Mouse (Mus musculus) megakaryocyte, embryonic 14.5 days (primary cell): ENCODE data around the gene Mapk8ip3. TPM values are rescaled to one million over a fixed set of nuclear protein-coding genes. Genes with fewer than 3 reads are reported as not detected.
A peak's percentile ranks its signal among the peaks of the same experiment; 100 is the strongest.

ENCODE experiments used
- H3K27me3 ChIP-seq: replicated peaks from 2 replicates; pipeline ENCODE3; 2012; ENCODE audit warnings: inconsistent platforms
- H3K36me3 ChIP-seq: replicated peaks from 2 replicates; pipeline ENCODE3; 2012; ENCODE audit warnings: low read length, inconsistent platforms, mixed read lengths
- H3K4me1 ChIP-seq: 2 replicates; pipeline ENCODE4 v1.6.1; 2012; ENCODE audit warnings: inconsistent platforms
- H3K4me3 ChIP-seq: replicated peaks from 2 replicates; pipeline ENCODE3; 2012; ENCODE audit warnings: moderate library complexity, mild to moderate bottlenecking, inconsistent platforms
- H3K9me3 ChIP-seq: 2 replicates; pipeline ENCODE4 v1.6.1; 2012; ENCODE audit warnings: inconsistent platforms
- FLI1 ChIP-seq: IDR thresholded peaks from 2 replicates; pipeline ENCODE4 v1.6.1; 2012; ENCODE audit warnings: low read length, inconsistent platforms, mixed read lengths
- GATA1 ChIP-seq: IDR thresholded peaks from 3 replicates; pipeline ENCODE4 v1.6.1; 2012; ENCODE audit warnings: mixed read lengths, low read length, inconsistent platforms, borderline replicate concordance
- polyA plus RNA-seq: library from polyadenylated mRNA; stranded (reverse); fragments of >175 nt; gene quantifications from 2 replicates; pipeline ENCODE4 v1.2.3, GENCODE M21; 2012; ENCODE audit warnings: low replicate concordance; ENCODE audit not compliant: insufficient read depth

Gene Mapk8ip3
- polyA plus RNA-seq, 1 experiment: 20.5 TPM

- Histone ChIP-seq H3K36me3 (peaks cover 71% of the 10 kb centered on the region), H3K9me3 (no peaks in the 10 kb centered on the region), H3K27me3 (no peaks in the 10 kb centered on the region), H3K4me1 (peaks cover 70% of the 10 kb centered on the region), H3K4me3 (peak within 1 kb of the TSS; percentile 99)
- no peak for TF ChIP-seq FLI1
- no peak for TF ChIP-seq GATA1
Observed at GRCm38 (mm10) chr17:24886134-24886931, 50.4 kb downstream of the Mapk8ip3 start, which contains the start of the genes Nubp2 and Spsb3. Nubp2 (minus strand) TSS chr17:24886349. Spsb3 (plus strand) TSS chr17:24886643.

- peaks cover 70% of the 10 kb centered on the region for H3K4me1 ChIP-seq
- H3K27me3 ChIP-seq: no peaks in the 10 kb centered on the region
- H3K4me3 ChIP-seq: peak overlapping the region; percentile 99
- H3K9me3 ChIP-seq: no peaks in the 10 kb centered on the region
- H3K36me3 ChIP-seq: peaks cover 71% of the 10 kb centered on the region
- TF ChIP-seq FLI1: no peak
- no peak for TF ChIP-seq GATA1
Observed at GRCm38 (mm10) chr17:24885356-24886133, 51.2 kb downstream of the Mapk8ip3 start.

GRCm38 (mm10) chr17:24884391-24884790 lies 52.4 kb downstream of the Mapk8ip3 start:
- Histone ChIP-seq H3K4me1 (peaks cover 65% of the 10 kb centered on the region), H3K36me3 (peaks cover 63% of the 10 kb centered on the region), H3K4me3 (peak overlapping the region; percentile 99), H3K27me3 (no peaks in the 10 kb centered on the region), H3K9me3 (no peaks in the 10 kb centered on the region)
- TF ChIP-seq GATA1 (no peak), FLI1 (no peak)

DNA sequence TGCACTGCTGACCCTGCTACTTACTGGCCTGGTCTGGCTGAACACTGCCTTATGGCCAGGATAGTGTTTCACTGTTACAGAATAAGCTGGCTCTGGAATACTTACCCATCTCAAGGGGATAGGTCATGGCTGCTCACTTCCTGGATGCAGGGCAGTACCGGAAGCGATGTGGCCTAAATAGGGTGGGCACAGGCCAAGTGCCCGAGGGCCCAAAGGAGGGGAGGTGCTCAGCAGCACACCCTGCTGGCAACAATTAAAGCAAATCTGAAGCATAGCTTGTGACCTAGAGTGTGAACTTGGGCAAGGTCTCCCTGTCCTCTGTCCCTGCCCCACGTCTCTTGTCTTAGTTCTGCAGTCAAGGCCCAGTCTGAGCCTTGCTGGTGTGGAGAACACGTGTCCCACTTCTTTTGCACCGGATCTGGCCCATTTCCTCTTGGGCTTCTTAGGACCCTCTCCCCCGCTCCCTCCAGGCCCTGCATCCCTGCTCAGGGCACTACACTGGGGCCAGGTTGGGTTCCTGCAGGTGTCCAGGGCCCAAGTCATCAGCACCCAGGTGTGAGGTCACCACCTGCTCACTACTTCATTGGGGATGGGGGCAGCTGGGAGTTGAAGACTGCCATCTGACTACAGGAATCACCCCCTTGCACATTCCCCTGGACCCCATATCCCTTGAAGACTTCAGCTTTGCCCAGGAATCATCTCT lies 54.9 kb downstream of the Mapk8ip3 start:
- Histone ChIP-seq H3K4me1 (peaks cover 48% of the 10 kb centered on the region), H3K27me3 (peaks cover 4% of the 10 kb centered on the region), H3K36me3 (peaks cover 49% of the 10 kb centered on the region), H3K4me3 (peak overlapping the region; percentile 79), H3K9me3 (no peaks in the 10 kb centered on the region)
- TF ChIP-seq GATA1 (no peak), FLI1 (no peak; the same call in 1 of the 2 replicates)

DNA sequence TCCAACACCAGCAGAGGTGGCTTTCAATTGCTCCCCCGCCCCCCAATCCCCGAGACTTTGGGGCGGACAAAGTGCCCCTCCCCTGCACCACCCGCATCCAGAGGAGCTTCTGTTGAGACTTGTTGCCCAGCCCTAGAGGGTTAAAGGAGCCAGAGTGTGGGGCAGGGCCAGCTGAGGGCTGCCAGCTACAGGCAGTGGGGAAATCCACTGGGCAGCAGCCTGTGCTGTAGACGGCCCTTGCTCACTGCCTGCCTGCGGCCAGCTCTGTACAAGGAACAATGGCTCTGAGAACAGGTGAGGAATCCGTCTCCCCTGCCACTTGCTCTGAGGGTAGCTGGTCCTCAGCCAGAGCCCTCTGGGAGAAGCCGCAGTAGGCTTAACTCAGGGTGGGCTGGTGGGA lies 58.2 kb downstream of the Mapk8ip3 start:
- H3K27me3 ChIP-seq: peaks cover 12% of the 10 kb centered on the region
- peaks cover 32% of the 10 kb centered on the region for H3K36me3 ChIP-seq
- H3K4me1 ChIP-seq: peaks cover 44% of the 10 kb centered on the region
- no peak overlapping the region for H3K4me3 ChIP-seq
- H3K9me3 ChIP-seq: no peaks in the 10 kb centered on the region
- TF ChIP-seq FLI1 (no peak), GATA1 (no peak)

DNA sequence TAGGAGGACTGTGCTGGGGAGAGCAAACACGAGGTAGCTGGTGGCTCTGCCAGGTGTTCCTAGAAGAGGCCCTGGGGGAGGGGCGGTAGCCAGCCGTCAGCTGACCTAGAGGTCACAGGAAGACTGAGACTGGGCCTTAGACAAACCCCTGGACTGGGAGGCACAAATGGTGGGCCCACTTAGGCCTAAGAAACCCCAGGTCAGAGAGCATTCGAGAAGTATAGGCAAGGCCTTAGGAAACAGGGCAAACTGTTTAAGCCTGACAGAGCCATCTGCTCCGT lies 58.7 kb downstream of the Mapk8ip3 start:
- H3K36me3 ChIP-seq: peaks cover 28% of the 10 kb centered on the region
- H3K9me3 ChIP-seq: no peaks in the 10 kb centered on the region
- H3K27me3 ChIP-seq: peaks cover 12% of the 10 kb centered on the region
- TF ChIP-seq FLI1 (no peak), GATA1 (no peak)
- no peak overlapping the region for H3K4me3 ChIP-seq
- H3K4me1 ChIP-seq: peaks cover 43% of the 10 kb centered on the region

GRCm38 (mm10) chr17:24877336-24878116 lies 59.3 kb downstream of the Mapk8ip3 start:
- peaks cover 22% of the 10 kb centered on the region for H3K36me3 ChIP-seq
- H3K27me3 ChIP-seq: peaks cover 12% of the 10 kb centered on the region
- H3K4me3 ChIP-seq: no peak overlapping the region
- no peaks in the 10 kb centered on the region for H3K9me3 ChIP-seq
- peaks cover 39% of the 10 kb centered on the region for H3K4me1 ChIP-seq
- TF ChIP-seq FLI1: no peak
- TF ChIP-seq GATA1: no peak

DNA sequence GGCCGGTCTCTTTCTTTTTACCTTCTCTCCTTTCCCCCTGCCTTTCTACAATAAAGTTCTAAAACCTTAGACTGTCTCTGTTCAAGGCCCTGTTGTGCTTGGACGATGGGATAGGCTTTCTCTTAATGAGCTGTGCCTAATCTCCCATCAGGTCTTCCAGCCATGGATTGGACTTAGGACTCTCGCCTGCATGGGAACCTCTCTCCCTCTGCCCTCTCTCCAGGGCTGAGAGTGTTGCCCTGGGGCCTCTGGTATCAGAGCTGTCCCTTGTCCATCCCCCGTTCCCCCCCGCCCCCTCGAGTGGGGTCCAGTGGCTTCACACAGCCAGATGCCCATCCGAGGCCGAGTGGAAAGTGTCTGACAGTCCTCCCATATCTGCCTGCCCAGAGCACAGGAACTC lies 61.8 kb downstream of the Mapk8ip3 start:
- H3K36me3 ChIP-seq: no peaks in the 10 kb centered on the region
- peaks cover 20% of the 10 kb centered on the region for H3K4me1 ChIP-seq
- no peaks in the 10 kb centered on the region for H3K9me3 ChIP-seq
- peaks cover 16% of the 10 kb centered on the region for H3K27me3 ChIP-seq
- no peak overlapping the region for H3K4me3 ChIP-seq
- TF ChIP-seq GATA1: no peak
- TF ChIP-seq FLI1: no peak

DNA sequence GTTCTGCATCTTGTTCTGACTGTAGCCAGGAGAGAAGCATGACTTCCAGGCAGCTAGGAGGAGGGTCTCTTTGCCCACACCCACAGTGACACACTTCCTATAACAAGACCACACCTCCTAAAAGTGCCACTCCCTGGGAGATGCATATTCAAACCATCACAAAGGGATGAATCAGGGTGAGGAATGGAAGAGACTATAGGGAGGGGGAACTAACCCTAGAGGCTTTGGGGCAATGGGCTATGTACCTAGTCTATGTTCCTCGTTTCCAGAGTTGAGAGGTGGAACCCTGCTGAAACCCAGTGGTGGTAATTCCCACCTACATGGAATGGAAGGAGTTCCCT lies 62.4 kb downstream of the Mapk8ip3 start:
- peaks cover 20% of the 10 kb centered on the region for H3K27me3 ChIP-seq
- peaks cover 20% of the 10 kb centered on the region for H3K4me1 ChIP-seq
- no peaks in the 10 kb centered on the region for H3K9me3 ChIP-seq
- no peak for TF ChIP-seq GATA1
- no peak for TF ChIP-seq FLI1
- H3K4me3 ChIP-seq: no peak overlapping the region
- no peaks in the 10 kb centered on the region for H3K36me3 ChIP-seq
